Mouse (Mus musculus) embryo, embryonic 11 days (tissue): ENCODE measurements around the gene Arid5a.

Source experiments
- DNase-seq: peaks from one replicate; pipeline ENCODE4 v3.0.0-alpha.2; 2015

Gene Arid5a

GRCm38 (mm10) chr1:36294402-36294801, 13.1 kb upstream of the Arid5a start:
- DNase-seq, result no peak

- no peak for DNase-seq
Measured at GRCm38 (mm10) chr1:36296466-36297149, 10.9 kb upstream of the Arid5a start.

- DNase-seq, result no peak
Measured at GRCm38 (mm10) chr1:36298107-36298506, 9.4 kb upstream of the Arid5a start.

- no peak for DNase-seq
Measured at GRCm38 (mm10) chr1:36299126-36299525, 8.4 kb upstream of the Arid5a start.

- no peak for DNase-seq
Measured at GRCm38 (mm10) chr1:36299676-36300075, 7.9 kb upstream of the Arid5a start.

- no peak for DNase-seq
Measured at GRCm38 (mm10) chr1:36300486-36300885, 7.0 kb upstream of the Arid5a start.

- DNase-seq, result no peak
Measured at GRCm38 (mm10) chr1:36302273-36302672, 5.3 kb upstream of the Arid5a start.

- no peak for DNase-seq
Measured at GRCm38 (mm10) chr1:36302957-36303356, 4.6 kb upstream of the Arid5a start.

- peak; percentile 62 for DNase-seq
Measured at GRCm38 (mm10) chr1:36303381-36304320, 3.9 kb upstream of the Arid5a start.

- no peak for DNase-seq
Measured at GRCm38 (mm10) chr1:36304764-36305163, 2.8 kb upstream of the Arid5a start.

- no peak for DNase-seq
Measured at GRCm38 (mm10) chr1:36306120-36306519, 1.4 kb upstream of the Arid5a start.

GRCm38 (mm10) chr1:36307121-36307494, 425 bp upstream of the Arid5a start:
- DNase-seq, result no peak

GRCm38 (mm10) chr1:36308451-36308901, 943 bp downstream of the Arid5a start:
- peak; percentile 29 for DNase-seq

GRCm38 (mm10) chr1:36308966-36309475, 1.5 kb downstream of the Arid5a start:
- DNase-seq, result no peak

GRCm38 (mm10) chr1:36309498-36309901, 2.0 kb downstream of the Arid5a start:
- DNase-seq, result peak; percentile 57

GRCm38 (mm10) chr1:36314959-36315775, 7.6 kb downstream of the Arid5a start:
- peak; percentile 16 for DNase-seq

- no peak for DNase-seq
Measured at GRCm38 (mm10) chr1:36315776-36316100, 8.2 kb downstream of the Arid5a start.

- DNase-seq, result no peak
Measured at GRCm38 (mm10) chr1:36321164-36321563, 13.6 kb downstream of the Arid5a start.

GRCm38 (mm10) chr1:36321829-36322573, 14.5 kb downstream of the Arid5a start:
- DNase-seq, result no peak

GRCm38 (mm10) chr1:36323076-36323475, 15.5 kb downstream of the Arid5a start:
- DNase-seq, result peak; percentile 21

- peak; percentile 69 for DNase-seq
Measured at GRCm38 (mm10) chr1:36323746-36324448, 16.4 kb downstream of the Arid5a start.

- DNase-seq, result no peak
Measured at GRCm38 (mm10) chr1:36325900-36326321, 18.4 kb downstream of the Arid5a start.
